Mouse (Mus musculus) spleen, postnatal 10 days (tissue): Measurements from ENCODE around the gene Atp6v1e2.

ENCODE experiments used
- DNase-seq, 2 experiments: peaks; one replicate each; pipeline ENCODE4 v3.0.0; 2021 to 2022; ENCODE audit warnings: low spot score in 2 of 2

Gene Atp6v1e2

GRCm38 (mm10) chr17:86964502-86964901, 16.8 kb upstream of the Atp6v1e2 start:
- DNase-seq = peak in 1 of 2 experiments; percentile 46

- no peak for DNase-seq
These were observed 16.3 kb upstream of the Atp6v1e2 start for GRCm38 (mm10) chr17:86964041-86964440.

- no peak for DNase-seq
These were observed 15.8 kb upstream of the Atp6v1e2 start for GRCm38 (mm10) chr17:86963586-86963902.

GRCm38 (mm10) chr17:86962894-86963585, 15.3 kb upstream of the Atp6v1e2 start, which contains the start of gene Rhoq:
Gene Rhoq (plus strand): TSS chr17:86963082.
- peak; percentile 45 to 81 for DNase-seq

GRCm38 (mm10) chr17:86962297-86962893, 14.7 kb upstream of the Atp6v1e2 start:
- DNase-seq = peak; percentile 50 to 82

- no peak for DNase-seq
These were observed 13.7 kb upstream of the Atp6v1e2 start for GRCm38 (mm10) chr17:86961301-86961841.

- DNase-seq = no peak
These were observed 10.3 kb upstream of the Atp6v1e2 start for GRCm38 (mm10) chr17:86957968-86958367.

GRCm38 (mm10) chr17:86957239-86957638, 9.5 kb upstream of the Atp6v1e2 start:
- no peak for DNase-seq

GRCm38 (mm10) chr17:86948801-86949200, 1.1 kb upstream of the Atp6v1e2 start:
- no peak for DNase-seq

GRCm38 (mm10) chr17:86946078-86946477, 1.6 kb downstream of the Atp6v1e2 start:
- DNase-seq = no peak

GRCm38 (mm10) chr17:86943158-86943557, 4.5 kb downstream of the Atp6v1e2 start:
- DNase-seq = no peak

GRCm38 (mm10) chr17:86942112-86942511, 5.6 kb downstream of the Atp6v1e2 start:
- DNase-seq = no peak

- DNase-seq = no peak
These were observed 9.0 kb downstream of the Atp6v1e2 start for GRCm38 (mm10) chr17:86938683-86939082.

- peak in 1 of 2 experiments; percentile 61 for DNase-seq
These were observed 10.1 kb downstream of the Atp6v1e2 start for GRCm38 (mm10) chr17:86937497-86938155.

- DNase-seq = no peak
These were observed 10.6 kb downstream of the Atp6v1e2 start for GRCm38 (mm10) chr17:86937064-86937463.

- no peak for DNase-seq
These were observed 14.8 kb downstream of the Atp6v1e2 start for GRCm38 (mm10) chr17:86932896-86933295.

GRCm38 (mm10) chr17:86929981-86930380, 17.7 kb downstream of the Atp6v1e2 start:
- no peak for DNase-seq

- no peak for DNase-seq
These were observed 18.3 kb downstream of the Atp6v1e2 start for GRCm38 (mm10) chr17:86929355-86929754.

GRCm38 (mm10) chr17:86926836-86927235, 20.9 kb downstream of the Atp6v1e2 start:
- no peak for DNase-seq

- DNase-seq = no peak
These were observed 23.0 kb downstream of the Atp6v1e2 start for GRCm38 (mm10) chr17:86924679-86925078.

- DNase-seq = no peak
These were observed 28.0 kb downstream of the Atp6v1e2 start for GRCm38 (mm10) chr17:86919729-86920128.

- peak in 1 of 2 experiments; percentile 39 for DNase-seq
These were observed 28.9 kb downstream of the Atp6v1e2 start for GRCm38 (mm10) chr17:86918786-86919185.

GRCm38 (mm10) chr17:86917048-86917447, 30.6 kb downstream of the Atp6v1e2 start, which contains the start of gene Tmem247:
Gene Tmem247 (plus strand): TSS chr17:86917348.
- DNase-seq = no peak
